Mouse (Mus musculus): ENCODE data around the gene Gm18596. TPM values are rescaled to one million over a fixed set of nuclear protein-coding genes. Genes with fewer than 3 reads are reported as not detected.
"Not testable (repeated sequence)": the region's sequence is repeated elsewhere in the genome, so short reads cannot be mapped to it uniquely, and the experiment has no call there.

Gene Gm18596
- polyA plus RNA-seq (2015; fragmentation: Nextera tagmentation; extraction: Ambion mirVana), result not detected in 2 replicates

- 64% methylated on average over 5 of the region's 5 CpGs for WGBS
- not testable (repeated sequence) for H3K4me2 ChIP-seq; H3K9ac ChIP-seq; H3K36me3 ChIP-seq; H3K27ac ChIP-seq; H3K27me3 ChIP-seq; H3K9me3 ChIP-seq (replicated peaks); H3K4me3 ChIP-seq (replicated peaks); H3K4me1 ChIP-seq; ATAC-seq (replicated peaks; ENCODE audit: low FRiP score)
Measured at GRCm38 (mm10) chr10:77741924-77742688, at the start of gene Gm18596. Gene Gm18596 (minus strand): TSS chr10:77742638.

DNA sequence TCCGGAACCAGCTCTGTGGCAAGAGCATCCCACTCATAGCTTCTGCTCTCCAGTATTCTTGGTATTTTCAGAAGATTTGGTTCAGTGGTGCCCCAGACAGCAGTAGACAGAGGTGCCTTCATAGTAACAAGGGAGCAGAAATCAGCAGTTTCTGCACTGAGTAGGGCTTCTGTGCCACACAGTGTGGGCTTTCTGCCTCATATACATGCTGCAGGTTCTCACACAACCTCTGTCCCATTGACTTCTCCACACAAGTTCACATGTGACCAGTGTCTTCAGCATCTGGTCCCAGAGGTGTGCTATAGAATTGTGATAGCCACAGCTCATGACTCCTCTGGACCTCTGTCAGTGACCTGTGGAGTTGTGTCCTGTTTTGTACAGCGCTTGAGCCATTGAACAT lies 46.2 kb upstream of the Gm18596 start:
- Histone ChIP-seq H3K4me3 (replicated peaks) (no peak overlapping the region), H3K4me2 (no peak overlapping the region), H3K9ac (no peak overlapping the region), H3K27ac (no peak overlapping the region), H3K27me3 (no peaks in the 10 kb centered on the region), H3K36me3 (no peaks in the 10 kb centered on the region), H3K4me1 (no peaks in the 10 kb centered on the region), H3K9me3 (replicated peaks) (no peaks in the 10 kb centered on the region)
- 61% methylated on average over 2 of the region's 2 CpGs for WGBS
- no peak for ATAC-seq (replicated peaks; ENCODE audit: low FRiP score)

GRCm38 (mm10) chr10:77787876-77788275 lies 45.4 kb upstream of the Gm18596 start, which contains the start of gene Gm7137:
Gene Gm7137 (minus strand): TSS chr10:77788200.
- not testable (repeated sequence) for ATAC-seq (replicated peaks; ENCODE audit: low FRiP score); H3K4me3 ChIP-seq (replicated peaks); H3K9me3 ChIP-seq (replicated peaks); H3K9ac ChIP-seq; H3K27me3 ChIP-seq; H3K36me3 ChIP-seq; H3K4me1 ChIP-seq; H3K4me2 ChIP-seq; H3K27ac ChIP-seq
- 68% methylated on average over 1 of the region's 1 CpGs for whole genome bisulfite sequencing

GRCm38 (mm10) chr10:77783396-77783795 lies 41.0 kb upstream of the Gm18596 start:
- WGBS, result 77% methylated on average over 3 of the region's 3 CpGs
- not testable (repeated sequence) for H3K4me3 ChIP-seq (replicated peaks); H3K4me1 ChIP-seq; H3K4me2 ChIP-seq; H3K9ac ChIP-seq; H3K27ac ChIP-seq; H3K27me3 ChIP-seq; H3K9me3 ChIP-seq (replicated peaks); ATAC-seq (replicated peaks; ENCODE audit: low FRiP score); H3K36me3 ChIP-seq

DNA sequence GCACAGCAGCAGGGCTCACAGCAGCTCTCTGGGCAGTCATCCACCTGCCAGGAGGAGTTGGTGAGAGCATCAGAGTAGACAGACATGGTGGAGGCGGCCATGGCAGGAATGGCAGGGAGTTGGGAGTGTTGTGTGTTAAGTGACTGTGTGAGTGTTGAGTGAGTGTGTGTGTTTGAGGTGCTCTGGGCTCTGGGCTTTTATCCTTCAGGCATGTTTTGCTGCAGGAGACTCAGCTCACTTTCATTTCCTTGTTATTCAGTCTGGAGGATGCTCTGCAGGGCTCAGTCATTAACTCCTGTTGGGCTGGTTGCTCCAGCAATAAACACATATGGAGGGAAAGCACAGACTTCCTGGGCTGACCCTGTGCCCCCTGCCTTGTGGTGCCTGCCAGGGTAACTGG lies 40.0 kb upstream of the Gm18596 start, which contains the start of gene Gm3250:
Gene Gm3250, minus strand, starts transcription at position 101 of the 400 bp plus-strand sequence.
- ATAC-seq (replicated peaks; ENCODE audit: low FRiP score); H3K27me3 ChIP-seq; H3K4me2 ChIP-seq; H3K4me3 ChIP-seq (replicated peaks); H3K9ac ChIP-seq; H3K36me3 ChIP-seq; H3K4me1 ChIP-seq; H3K9me3 ChIP-seq (replicated peaks); H3K27ac ChIP-seq: not testable (repeated sequence)
- 21% methylated on average over 1 of the region's 1 CpGs for WGBS

- not testable (repeated sequence) for H3K27ac ChIP-seq; H3K27me3 ChIP-seq; H3K9me3 ChIP-seq (replicated peaks); H3K9ac ChIP-seq; H3K36me3 ChIP-seq; H3K4me3 ChIP-seq (replicated peaks); H3K4me1 ChIP-seq; H3K4me2 ChIP-seq; ATAC-seq (replicated peaks; ENCODE audit: low FRiP score)
- WGBS, result 80% methylated on average over 1 of the region's 1 CpGs
Measured at GRCm38 (mm10) chr10:77776844-77777243, 34.4 kb upstream of the Gm18596 start, which contains the start of gene Gm7138. Gene Gm7138 (minus strand): TSS chr10:77776944.

- WGBS, result 90% methylated on average over 2 of the region's 3 CpGs
- not testable (repeated sequence) for H3K27me3 ChIP-seq; ATAC-seq (replicated peaks; ENCODE audit: low FRiP score)
Measured at GRCm38 (mm10) chr10:77772142-77772541, 29.7 kb upstream of the Gm18596 start.

DNA sequence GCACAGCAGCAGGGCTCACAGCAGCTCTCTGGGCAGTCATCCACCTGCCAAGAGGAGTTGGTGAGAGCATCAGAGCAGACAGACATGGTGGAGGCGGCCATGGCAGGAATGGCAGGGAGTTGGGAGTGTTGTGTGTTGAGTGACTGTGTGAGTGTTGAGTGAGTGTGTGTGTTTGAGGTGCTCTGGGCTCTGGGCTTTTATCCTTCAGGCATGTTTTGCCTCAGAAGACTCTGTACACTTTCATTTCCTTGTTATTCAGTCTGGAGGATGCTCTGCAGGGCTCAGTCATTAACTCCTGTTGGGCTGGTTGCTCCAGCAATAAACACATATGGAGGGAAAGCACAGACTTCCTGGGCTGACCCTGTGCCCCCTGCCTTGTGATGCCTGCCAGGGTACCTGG lies 28.8 kb upstream of the Gm18596 start, which contains the start of gene Gm3238:
Gene Gm3238, minus strand, starts transcription at position 101 of the 400 bp plus-strand sequence.
- H3K9me3 ChIP-seq (replicated peaks); H3K27ac ChIP-seq: not testable (repeated sequence)
- 86% methylated on average over 1 of the region's 1 CpGs for WGBS

More at GRCm38 (mm10) chr10:77772142-77772541, 29.7 kb upstream of the Gm18596 start:
- H3K9me3 ChIP-seq (replicated peaks); H3K4me2 ChIP-seq; H3K4me1 ChIP-seq; H3K36me3 ChIP-seq; H3K9ac ChIP-seq; H3K4me3 ChIP-seq (replicated peaks); H3K27ac ChIP-seq: not testable (repeated sequence)

GRCm38 (mm10) chr10:77769727-77770126 lies 27.3 kb upstream of the Gm18596 start:
- no peak for ATAC-seq (replicated peaks; ENCODE audit: low FRiP score)
- H3K9ac ChIP-seq, result no peak overlapping the region
- 60% methylated on average over 1 of the region's 1 CpGs for WGBS

More for the DNA sequence above, 28.8 kb upstream of the Gm18596 start, which contains the start of gene Gm3238:
- ATAC-seq (replicated peaks; ENCODE audit: low FRiP score); H3K4me1 ChIP-seq; H3K4me3 ChIP-seq (replicated peaks); H3K9ac ChIP-seq; H3K36me3 ChIP-seq; H3K4me2 ChIP-seq; H3K27me3 ChIP-seq: not testable (repeated sequence)

GRCm38 (mm10) chr10:77759582-77759981 lies 17.1 kb upstream of the Gm18596 start, which contains the start of gene Gm3233:
Gene Gm3233 (minus strand): TSS chr10:77759682.
- whole genome bisulfite sequencing, result 69% methylated on average over 1 of the region's 1 CpGs
- not testable (repeated sequence) for H3K36me3 ChIP-seq; H3K9me3 ChIP-seq (replicated peaks); H3K27me3 ChIP-seq; ATAC-seq (replicated peaks; ENCODE audit: low FRiP score); H3K4me1 ChIP-seq; H3K27ac ChIP-seq; H3K4me2 ChIP-seq; H3K9ac ChIP-seq; H3K4me3 ChIP-seq (replicated peaks)

More at GRCm38 (mm10) chr10:77769727-77770126, 27.3 kb upstream of the Gm18596 start:
- no peak overlapping the region for H3K4me2 ChIP-seq
- no peaks in the 10 kb centered on the region for H3K4me1 ChIP-seq
- H3K9me3 ChIP-seq (replicated peaks), result no peaks in the 10 kb centered on the region
- H3K4me3 ChIP-seq (replicated peaks), result no peak overlapping the region
- H3K36me3 ChIP-seq, result no peaks in the 10 kb centered on the region
- no peak overlapping the region for H3K27ac ChIP-seq
- no peaks in the 10 kb centered on the region for H3K27me3 ChIP-seq

- ATAC-seq (replicated peaks; ENCODE audit: low FRiP score), result no peak
- H3K36me3 ChIP-seq, result no peaks in the 10 kb centered on the region
- H3K27ac ChIP-seq, result no peak overlapping the region
- H3K27me3 ChIP-seq, result no peaks in the 10 kb centered on the region
- no peak overlapping the region for H3K4me3 ChIP-seq (replicated peaks)
- no peaks in the 10 kb centered on the region for H3K4me1 ChIP-seq
- no peak overlapping the region for H3K9ac ChIP-seq
- H3K4me2 ChIP-seq, result no peak overlapping the region
- H3K9me3 ChIP-seq (replicated peaks), result no peaks in the 10 kb centered on the region
Measured at GRCm38 (mm10) chr10:77753448-77753847, 11.0 kb upstream of the Gm18596 start.

GRCm38 (mm10) chr10:77752312-77752711 lies 9.9 kb upstream of the Gm18596 start:
- H3K27me3 ChIP-seq; H3K4me1 ChIP-seq; H3K9ac ChIP-seq; H3K4me2 ChIP-seq; H3K27ac ChIP-seq; ATAC-seq (replicated peaks; ENCODE audit: low FRiP score); H3K9me3 ChIP-seq (replicated peaks); H3K36me3 ChIP-seq; H3K4me3 ChIP-seq (replicated peaks): not testable (repeated sequence)
- 63% methylated on average over 3 of the region's 3 CpGs for WGBS

Data from kidney, embryonic 15.5 days (tissue).